Mouse (Mus musculus) C2C12 (cell line): ENCODE measurements around the gene Dmac1.
"Not testable (repeated sequence)": the region's sequence is repeated elsewhere in the genome, so short reads cannot be mapped to it uniquely, and the experiment has no call there.

Source experiments
- CTCF ChIP-seq: IDR thresholded peaks from one replicate; pipeline ENCODE4 v1.5.1; 2011; ENCODE audit not compliant: control insufficient read depth, insufficient read depth, insufficient read length
- MAX ChIP-seq: IDR thresholded peaks from one replicate; pipeline ENCODE4 v1.6.1; 2011; ENCODE audit warnings: mild to moderate bottlenecking, control low read depth
- MYOD1 ChIP-seq: IDR thresholded peaks from one replicate; pipeline ENCODE4 v1.6.1; 2011; ENCODE audit warnings: low read depth; ENCODE audit not compliant: control insufficient read depth, insufficient read length
- MYOG ChIP-seq: IDR thresholded peaks from one replicate; pipeline ENCODE4 v1.6.1; 2011; ENCODE audit not compliant: control insufficient read depth, insufficient read length; ENCODE audit errors: extremely low read depth

DNA sequence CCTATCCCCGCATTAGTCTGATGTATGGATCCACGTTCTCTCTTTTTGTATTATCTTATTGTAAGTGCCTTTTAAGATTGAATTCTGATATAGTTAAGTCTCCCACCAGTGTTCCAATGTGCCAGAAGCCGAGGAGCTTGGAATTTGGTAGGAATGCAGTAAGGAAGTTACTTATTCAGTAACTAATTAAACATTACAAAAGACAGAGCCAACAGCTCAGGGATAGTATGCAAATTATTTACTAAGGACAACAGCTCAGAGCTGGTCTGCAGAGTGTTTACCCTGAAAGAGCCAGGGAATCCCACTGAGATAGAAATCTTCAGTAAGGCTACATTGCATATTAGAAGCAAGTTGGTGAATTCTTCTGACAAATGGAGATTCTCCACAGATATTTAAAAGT, 43.5 kb downstream of the Dmac1 start:
- TF ChIP-seq CTCF, MAX, MYOD1, MYOG: not testable (repeated sequence)
